Comparison of ENCODE assay signal across 9 mouse cellular contexts in genomic region chr4:148922221-148922700, GRCm38 (mm10).
DNase-seq lines count a peak whose midpoint lies in the region; ATAC-seq and TF ChIP-seq lines count a peak whose summit lies in the region.
"Had no signal": no experiment of that assay in that cellular context is flagged by ENCODE, and none has a peak within 500 bp of the region (broad histone marks: within the 10 kb centered on the region; RNA-seq: fewer than 3 reads in every experiment).

No protein-coding gene starts in this region.

- no peak for DNase-seq in heart, adult 9 months (ENCODE audit: low spot score in 2 of 2)
- DNase-seq in midbrain, postnatal 0 days (ENCODE audit: low spot score), result no peak
- DNase-seq in left cerebral cortex, postnatal 25 days (ENCODE audit: low spot score in 2 of 2), result no peak
- DNase-seq in heart, postnatal 25 days (ENCODE audit: low spot score), result no peak

- no peak overlapping the region for H3K4me3 ChIP-seq in heart, embryonic 16.5 days (ENCODE audit: low read length)
- H3K4me3 ChIP-seq in forebrain, embryonic 12.5 days (replicated peaks), result 0 out of 2 replicates have a peak overlapping the region, but pooled peaks have one; percentile 10
- peak overlapping the region; percentile 20 for H3K4me3 ChIP-seq in kidney, embryonic 15.5 days (replicated peaks)
- H3K4me3 ChIP-seq in midbrain, postnatal 0 days (ENCODE audit: low read depth, low read length), result no peak overlapping the region

- peak overlapping the region; percentile 22 for H3K4me2 ChIP-seq in heart, embryonic 16.5 days (ENCODE audit: low read depth, low read length)
- H3K4me2 ChIP-seq in forebrain, embryonic 12.5 days, result peak overlapping the region; percentile 47
- H3K4me2 ChIP-seq in kidney, embryonic 15.5 days, result peak overlapping the region; percentile 51
- peak overlapping the region; percentile 34 for H3K4me2 ChIP-seq in midbrain, postnatal 0 days (ENCODE audit: low read depth, low read length, poor library complexity, severe bottlenecking)

- peak overlapping the region; percentile 24; the same call in 1 of the 2 replicates for H3K9ac ChIP-seq in heart, embryonic 16.5 days (ENCODE audit: low read length)
- peak overlapping the region; percentile 44; the same call in 1 of the 2 replicates for H3K9ac ChIP-seq in forebrain, embryonic 12.5 days
- peak overlapping the region; percentile 3; the same call in 1 of the 2 replicates for H3K9ac ChIP-seq in kidney, embryonic 15.5 days
- no peak overlapping the region for H3K9ac ChIP-seq in midbrain, postnatal 0 days (replicated peaks; ENCODE audit: low read length, poor library complexity, severe bottlenecking)

- no peaks in the 10 kb centered on the region for H3K36me3 ChIP-seq in heart, embryonic 16.5 days (ENCODE audit: control insufficient read depth, insufficient read depth)
- H3K36me3 ChIP-seq in forebrain, embryonic 12.5 days (replicated peaks), result no peaks in the 10 kb centered on the region
- no peaks in the 10 kb centered on the region for H3K36me3 ChIP-seq in kidney, embryonic 15.5 days
- no peaks in the 10 kb centered on the region for H3K36me3 ChIP-seq in midbrain, postnatal 0 days (ENCODE audit: insufficient read depth, low read length)
- H3K36me3 ChIP-seq: G1E had no signal

- intact Hi-C loops in left cerebral cortex, postnatal 25 days (cut with DNase I), result no loop called here
- intact Hi-C loops in heart, postnatal 25 days (cut with DNase I), result no loop called here

- peak; percentile 37 for ATAC-seq in heart, embryonic 16.5 days (replicated peaks; ENCODE audit: extremely low read depth, insufficient read depth, low FRiP score)
- ATAC-seq in forebrain, embryonic 12.5 days (ENCODE audit: low FRiP score), result peak; percentile 45
- peak; percentile 34; the same call in 1 of the 2 replicates for ATAC-seq in kidney, embryonic 15.5 days (replicated peaks; ENCODE audit: low FRiP score)
- ATAC-seq in midbrain, postnatal 0 days (ENCODE audit: low FRiP score), result no peak
- ATAC-seq in inflammation-experienced regulatory T-cells, adult 6 months, result no peak

- TF ChIP-seq CTCF in midbrain, postnatal 0 days (IDR thresholded peaks at IDR 0.05), result no peak

- WGBS in heart, embryonic 16.5 days, result 20% methylated on average over 16 of the region's 16 CpGs
- 6% methylated on average over 16 of the region's 16 CpGs for WGBS in forebrain, embryonic 12.5 days
- 6% methylated on average over 16 of the region's 16 CpGs for WGBS in kidney, embryonic 15.5 days
- WGBS in midbrain, postnatal 0 days, result 18% methylated on average over 16 of the region's 16 CpGs

- peak overlapping the region; percentile 53 for H3K27ac ChIP-seq in heart, embryonic 16.5 days (ENCODE audit: low read length)
- no peak overlapping the region for H3K27ac ChIP-seq in forebrain, embryonic 12.5 days
- peak overlapping the region; percentile 86 for H3K27ac ChIP-seq in kidney, embryonic 15.5 days
- H3K27ac ChIP-seq in midbrain, postnatal 0 days (ENCODE audit: low read depth, low read length), result no peak overlapping the region

- no peaks in the 10 kb centered on the region for H3K9me3 ChIP-seq in heart, embryonic 16.5 days (replicated peaks; ENCODE audit: control insufficient read depth, low read length)
- H3K9me3 ChIP-seq in forebrain, embryonic 12.5 days, result no peaks in the 10 kb centered on the region
- no peaks in the 10 kb centered on the region for H3K9me3 ChIP-seq in kidney, embryonic 15.5 days (replicated peaks)
- H3K9me3 ChIP-seq in midbrain, postnatal 0 days (ENCODE audit: low read length), result no peaks in the 10 kb centered on the region
- H3K9me3 ChIP-seq: G1E had no signal

- peaks cover 60% of the 10 kb centered on the region for H3K4me1 ChIP-seq in heart, embryonic 16.5 days (ENCODE audit: control insufficient read depth, insufficient read depth, low read length)
- peaks cover 69% of the 10 kb centered on the region for H3K4me1 ChIP-seq in forebrain, embryonic 12.5 days
- H3K4me1 ChIP-seq in kidney, embryonic 15.5 days, result peaks cover 100% of the 10 kb centered on the region
- H3K4me1 ChIP-seq in midbrain, postnatal 0 days (ENCODE audit: insufficient read depth, low read length), result peaks cover 11% of the 10 kb centered on the region; the same call in 1 of the 2 replicates

- 0 out of 2 replicates have a peak, but pooled peaks cover 2% of the 10 kb centered on the region for H3K27me3 ChIP-seq in heart, embryonic 16.5 days (ENCODE audit: control insufficient read depth, insufficient read depth, low read length)
- peaks cover 73% of the 10 kb centered on the region for H3K27me3 ChIP-seq in forebrain, embryonic 12.5 days
- peaks cover 56% of the 10 kb centered on the region for H3K27me3 ChIP-seq in kidney, embryonic 15.5 days
- 0 out of 2 replicates have a peak, but pooled peaks cover 12% of the 10 kb centered on the region for H3K27me3 ChIP-seq in midbrain, postnatal 0 days (ENCODE audit: insufficient read depth, low read length)

Comparison
In these comparisons a context has a peak if more than half of its experiments do, and no peak if none do; other contexts are left out.
1. ATAC-seq: peak in heart, embryonic 16.5 days (single experiment), forebrain, embryonic 12.5 days (single experiment) and kidney, embryonic 15.5 days (single experiment); none in midbrain, postnatal 0 days (single experiment) and inflammation-experienced regulatory T-cells, adult 6 months (single experiment).
2. H3K27ac ChIP-seq: peak in heart, embryonic 16.5 days (single experiment) and kidney, embryonic 15.5 days (single experiment); none in forebrain, embryonic 12.5 days (single experiment) and midbrain, postnatal 0 days (single experiment).
3. H3K4me3 ChIP-seq: peak in forebrain, embryonic 12.5 days (single experiment) and kidney, embryonic 15.5 days (single experiment); none in heart, embryonic 16.5 days (single experiment) and midbrain, postnatal 0 days (single experiment).
4. Peak in every context shown above with its lines, with median percentiles within 50 percentile points of each other: H3K4me2 ChIP-seq.